Mouse (Mus musculus): ENCODE results near the gene Csrp1.

Csrp1 gene

GRCm38 (mm10) chr1:135770896-135771572, 51.2 kb downstream of the Csrp1 start:
- in situ Hi-C loops (cut with MboI), result no loop called here

DNA sequence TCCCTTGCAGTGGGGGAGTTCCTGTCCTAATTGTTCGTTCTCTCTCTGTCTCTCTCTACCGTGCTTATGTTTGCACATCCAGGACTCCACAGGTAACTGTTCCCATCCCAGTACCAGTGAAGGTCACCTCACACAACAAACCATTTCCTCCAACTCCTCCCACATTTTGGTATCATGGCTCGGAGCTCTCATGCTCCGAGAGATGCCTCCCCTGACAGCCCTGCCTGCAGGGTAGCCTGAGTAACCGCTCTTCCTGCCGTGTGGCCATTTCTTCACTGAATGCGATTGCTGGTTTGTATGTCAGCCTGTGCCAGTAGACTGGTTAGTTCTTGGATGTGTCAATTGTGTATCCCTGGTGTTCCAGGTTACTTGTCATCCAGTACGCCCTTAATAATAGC, 51.7 kb downstream of the Csrp1 start:
- in situ Hi-C loops (cut with MboI), result no loop called here

GRCm38 (mm10) chr1:135776596-135776995, 56.7 kb downstream of the Csrp1 start:
- in situ Hi-C loops (cut with MboI), result no loop called here

- in situ Hi-C loops (cut with MboI), result no loop called here
These were observed 57.2 kb downstream of the Csrp1 start for GRCm38 (mm10) chr1:135777046-135777445.

GRCm38 (mm10) chr1:135778780-135779535, 59.1 kb downstream of the Csrp1 start, which contains the start of gene Tnni1:
Gene Tnni1, plus strand, starts transcription at chr1:135779434.
- in situ Hi-C loops (cut with MboI), result no loop called here

- in situ Hi-C loops (cut with MboI), result loop anchor here (10.0 kb wide), 1 partner anchor 56 kb away; the partner anchor contains the start of gene Csrp1
These were observed 60.8 kb downstream of the Csrp1 start for GRCm38 (mm10) chr1:135780649-135781048.

GRCm38 (mm10) chr1:135781220-135781619, 61.4 kb downstream of the Csrp1 start:
- in situ Hi-C loops (cut with MboI), result loop anchor here (10.0 kb wide), 1 partner anchor 56 kb away; the partner anchor contains the start of gene Csrp1

- in situ Hi-C loops (cut with MboI), result loop anchor here (10.0 kb wide), 1 partner anchor 58 kb away; the partner anchor contains the start of gene Csrp1
These were observed 63.0 kb downstream of the Csrp1 start for GRCm38 (mm10) chr1:135782816-135783215.

- in situ Hi-C loops (cut with MboI), result loop anchor here (10.0 kb wide), 1 partner anchor 63 kb away; the partner anchor contains the start of gene Csrp1
These were observed 67.9 kb downstream of the Csrp1 start for GRCm38 (mm10) chr1:135787799-135788198.

DNA sequence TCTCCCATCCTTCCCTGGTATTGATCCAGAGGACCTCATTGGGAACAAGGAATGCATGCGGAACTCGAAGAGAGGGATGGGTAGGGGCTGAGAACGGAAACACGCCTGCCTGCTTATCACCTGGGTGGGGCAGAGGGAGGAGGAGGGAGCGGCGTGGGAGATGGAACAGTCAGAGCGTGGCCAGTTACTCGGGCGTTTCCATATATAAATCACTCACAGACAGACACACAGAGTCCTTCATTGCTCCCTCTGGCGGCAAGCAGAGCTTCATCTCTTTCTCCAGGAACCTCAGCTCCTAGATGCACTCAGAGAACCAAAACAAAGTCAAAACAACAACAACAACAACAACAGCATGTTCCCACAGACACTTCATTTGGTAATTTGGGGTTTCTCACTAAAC, 68.8 kb downstream of the Csrp1 start:
- in situ Hi-C loops (cut with MboI), result loop anchor here (10.0 kb wide), 1 partner anchor 64 kb away; the partner anchor contains the start of gene Csrp1

GRCm38 (mm10) chr1:135789815-135790214, 70.0 kb downstream of the Csrp1 start:
- in situ Hi-C loops (cut with MboI), result loop anchor here (10.0 kb wide), 1 partner anchor 65 kb away; the partner anchor contains the start of gene Csrp1

GRCm38 (mm10) chr1:135792143-135792939, 72.5 kb downstream of the Csrp1 start:
- in situ Hi-C loops (cut with MboI), result no loop called here

DNA sequence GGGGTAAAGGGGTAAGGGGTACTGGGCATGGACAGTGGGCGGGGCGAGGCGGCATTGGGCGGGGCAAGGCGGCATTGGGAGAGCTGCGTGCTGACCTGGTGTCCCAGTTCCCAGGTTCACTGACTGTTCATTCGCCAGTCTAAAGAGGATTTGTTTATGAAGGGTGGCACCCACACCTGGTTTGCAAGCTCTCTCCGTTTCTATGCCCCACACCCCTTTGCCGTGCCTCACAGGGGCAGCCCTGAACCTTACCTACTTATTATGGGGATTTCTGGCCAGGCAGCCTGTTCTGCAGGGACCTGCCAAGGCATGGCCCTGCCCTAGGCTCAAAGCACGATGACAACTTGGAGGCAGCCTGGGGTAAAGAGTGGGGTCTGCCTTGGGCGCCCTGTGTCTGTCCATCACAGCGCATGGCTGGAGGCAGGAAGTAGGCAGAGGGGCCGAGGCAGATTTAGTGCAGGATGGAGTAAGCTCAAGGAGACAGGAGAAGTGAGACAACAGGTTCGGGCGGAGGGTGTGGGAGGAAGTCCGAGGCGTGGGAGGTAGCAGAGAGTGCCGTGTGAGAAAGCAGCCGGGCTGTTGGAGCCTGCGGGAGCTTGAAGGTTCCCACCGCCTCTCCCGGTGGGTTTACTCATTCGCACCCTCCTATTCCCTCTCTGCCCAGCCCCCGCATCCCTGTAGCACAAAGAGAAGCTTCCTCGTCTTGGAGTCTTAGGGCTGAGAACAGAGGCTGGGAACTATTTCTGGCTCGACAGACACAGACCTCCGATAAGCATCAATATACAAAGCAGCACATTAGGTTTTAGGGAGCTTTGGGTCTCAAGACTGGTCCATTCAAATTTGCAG, 73.7 kb downstream of the Csrp1 start:
- in situ Hi-C loops (cut with MboI), result no loop called here

DNA sequence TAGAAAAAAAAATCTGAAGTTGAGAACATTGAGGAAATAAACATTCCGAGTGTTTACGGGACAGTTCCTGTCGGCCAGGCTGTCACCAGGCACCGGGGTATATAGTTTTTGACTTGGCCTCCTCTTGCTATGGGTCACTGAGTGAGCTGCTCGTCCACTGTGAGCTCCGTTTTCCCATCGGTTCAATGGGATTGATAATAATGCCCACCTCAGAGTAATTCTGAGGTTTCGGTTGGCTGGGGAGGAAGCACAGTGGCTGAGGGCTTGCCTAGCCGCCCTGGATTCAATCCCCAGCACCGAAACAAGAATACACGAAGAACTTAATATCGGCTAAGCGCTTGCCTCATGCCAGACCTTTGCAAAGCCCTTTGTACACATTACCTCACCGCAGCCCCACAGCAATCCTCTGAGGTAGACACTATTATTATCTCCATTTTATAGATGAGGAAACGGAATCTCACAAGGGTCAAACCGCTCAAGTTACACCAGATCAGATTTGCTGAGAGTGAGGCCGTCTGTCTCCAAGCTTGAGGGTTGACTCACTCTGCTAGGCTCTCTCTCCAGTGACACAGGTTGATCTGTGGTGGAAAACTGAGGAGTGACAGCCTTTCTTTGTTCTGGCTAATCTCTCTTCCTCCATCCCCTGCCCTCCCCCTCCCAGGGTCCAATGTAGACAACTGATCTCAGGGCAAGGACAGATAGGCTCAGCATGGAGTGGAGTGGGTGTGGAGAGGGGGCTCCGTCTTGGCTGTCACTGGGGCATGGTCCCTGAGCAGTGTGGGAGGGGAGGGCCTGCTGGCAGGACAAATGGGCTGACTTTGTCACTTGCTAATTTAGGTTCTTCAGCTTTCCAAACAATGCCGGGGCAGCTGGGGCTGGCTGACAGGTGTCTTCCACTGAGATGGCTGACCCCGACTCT, 74.6 kb downstream of the Csrp1 start:
- in situ Hi-C loops (cut with MboI), result no loop called here

GRCm38 (mm10) chr1:135798492-135798891, 78.6 kb downstream of the Csrp1 start:
- in situ Hi-C loops (cut with MboI), result no loop called here

GRCm38 (mm10) chr1:135799109-135799627, 79.3 kb downstream of the Csrp1 start:
- in situ Hi-C loops (cut with MboI), result no loop called here

- in situ Hi-C loops (cut with MboI), result no loop called here
These were observed 80.5 kb downstream of the Csrp1 start for GRCm38 (mm10) chr1:135800192-135800950.
